Mouse (Mus musculus) neural tube, embryonic 11.5 days (tissue): ENCODE results near the gene Rbms3. TPM values are rescaled to one million over a fixed set of nuclear protein-coding genes. Genes with fewer than 3 reads are reported as not detected.

Experiments
- ATAC-seq: fragments of 200-750 bp; cut with Nextera tagmentation; 2 replicates; pipeline ENCODE4 v1.8.0; 2017; ENCODE audit warnings: moderate number of reproducible peaks, mild to moderate bottlenecking, moderate TSS enrichment, moderate library complexity; ENCODE audit not compliant: insufficient read depth, low FRiP score, low TSS enrichment
- DNase-seq: peaks from one replicate; pipeline ENCODE4 v3.0.0-alpha.2; 2015; ENCODE audit warnings: low spot score
- H3K27ac ChIP-seq: fragments of 300-500 bp; sonication (generic); 2 replicates; pipeline ENCODE4 v1.5.1; 2014; ENCODE audit warnings: low read depth, mild to moderate bottlenecking, low read length
- H3K27me3 ChIP-seq: fragments of 300-500 bp; sonication (generic); 2 replicates; pipeline ENCODE4 v1.6.1; 2014; ENCODE audit warnings: mild to moderate bottlenecking, low read length, mixed read lengths; ENCODE audit not compliant: control insufficient read depth, insufficient read depth
- H3K36me3 ChIP-seq: fragments of 300-500 bp; sonication (generic); 2 replicates; pipeline ENCODE4 v1.6.1; 2014; ENCODE audit warnings: mild to moderate bottlenecking, low read length, moderate library complexity, mixed read lengths; ENCODE audit not compliant: control insufficient read depth, insufficient read depth
- H3K4me1 ChIP-seq: fragments of 300-500 bp; sonication (generic); 2 replicates; pipeline ENCODE4 v1.6.1; 2014; ENCODE audit warnings: low read length, mixed read lengths; ENCODE audit not compliant: control insufficient read depth, insufficient read depth
- H3K4me2 ChIP-seq: fragments of 300-500 bp; sonication (generic); 2 replicates; pipeline ENCODE4 v1.6.1; 2014; ENCODE audit warnings: low read depth, mild to moderate bottlenecking, moderate library complexity
- H3K4me3 ChIP-seq: fragments of 300-500 bp; sonication (generic); 2 replicates; pipeline ENCODE4 v1.5.1; 2014; ENCODE audit warnings: low read depth, low read length
- H3K9ac ChIP-seq: fragments of 300-500 bp; sonication (generic); 2 replicates; pipeline ENCODE4 v1.6.1; 2014; ENCODE audit warnings: mild to moderate bottlenecking, low read length
- H3K9me3 ChIP-seq: fragments of 300-500 bp; sonication (generic); 2 replicates; pipeline ENCODE4 v1.6.1; 2016; ENCODE audit warnings: low read length; ENCODE audit not compliant: control insufficient read depth
- WGBS: fragments of 180-500 bp; shearing (Covaris S2); extraction: QIAGEN DNeasy Blood & Tissue Kit; methylation state at CpG from one replicate; pipeline ENCODE4 v1.1.7; 2014; 5-methylcytosine and 5-hydroxymethylcytosine counted together
- polyA plus RNA-seq: library from polyadenylated mRNA; unstranded; fragments of >200 nt; fragmentation: Nextera tagmentation; extraction: Ambion mirVana; gene quantifications from 2 replicates; pipeline ENCODE4 v1.2.1, GENCODE M21; 2014

Rbms3 gene
- polyA plus RNA-seq, 1 experiment from 2014 or later, result 60.1 TPM

GRCm38 (mm10) chr9:117154590-117154989, 475.1 kb downstream of the Rbms3 start:
- no peaks in the 10 kb centered on the region for H3K27me3 ChIP-seq
- WGBS, result 93% methylated on average over 4 of the region's 4 CpGs
- no peaks in the 10 kb centered on the region for H3K36me3 ChIP-seq

DNA sequence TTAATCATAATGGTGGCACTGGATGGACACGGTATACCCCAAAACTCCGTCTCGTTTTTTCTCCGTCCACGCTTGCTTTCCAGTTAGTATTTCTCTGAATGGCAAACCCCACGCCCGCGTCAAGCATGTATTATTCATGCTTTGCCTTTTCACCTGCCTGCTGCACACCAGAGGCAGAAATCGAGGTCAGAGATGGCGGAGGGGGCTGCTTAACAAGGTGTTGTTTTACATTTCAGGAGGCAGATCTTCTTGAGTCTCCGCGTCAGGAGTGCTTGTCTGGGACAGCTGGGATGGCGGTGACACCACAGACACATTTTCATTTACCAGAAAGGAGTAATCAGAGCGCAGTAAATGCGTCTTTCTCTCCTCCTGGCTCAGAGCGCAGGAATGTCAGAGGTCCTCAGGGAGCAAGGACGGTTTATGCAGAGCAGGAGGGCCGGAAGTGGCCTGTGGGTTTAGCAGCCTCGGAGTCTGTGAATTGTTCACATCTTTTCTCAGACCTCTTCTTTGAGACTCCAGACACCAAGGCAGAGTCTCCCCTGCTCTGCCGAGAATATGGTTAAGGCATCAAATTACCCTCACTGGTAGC, 475.9 kb downstream of the Rbms3 start:
- no peaks in the 10 kb centered on the region for H3K36me3 ChIP-seq
- 58% methylated on average over 20 of the region's 20 CpGs for WGBS
- peak; percentile 34 for DNase-seq
- no peak overlapping the region for H3K4me3 ChIP-seq
- no peak for ATAC-seq
- H3K27ac ChIP-seq, result no peak overlapping the region
- no peak overlapping the region for H3K9ac ChIP-seq
- H3K9me3 ChIP-seq, result no peaks in the 10 kb centered on the region
- no peaks in the 10 kb centered on the region; the same call in none of the 2 replicates for H3K4me1 ChIP-seq
- no peak overlapping the region for H3K4me2 ChIP-seq
- H3K27me3 ChIP-seq, result no peaks in the 10 kb centered on the region

More at GRCm38 (mm10) chr9:117154590-117154989, 475.1 kb downstream of the Rbms3 start:
- ATAC-seq (no peak), DNase-seq (no peak)
- Histone ChIP-seq H3K9ac (no peak overlapping the region), H3K9me3 (no peaks in the 10 kb centered on the region), H3K4me3 (no peak overlapping the region), H3K4me2 (no peak overlapping the region), H3K27ac (no peak overlapping the region), H3K4me1 (no peaks in the 10 kb centered on the region; the same call in none of the 2 replicates)

DNA sequence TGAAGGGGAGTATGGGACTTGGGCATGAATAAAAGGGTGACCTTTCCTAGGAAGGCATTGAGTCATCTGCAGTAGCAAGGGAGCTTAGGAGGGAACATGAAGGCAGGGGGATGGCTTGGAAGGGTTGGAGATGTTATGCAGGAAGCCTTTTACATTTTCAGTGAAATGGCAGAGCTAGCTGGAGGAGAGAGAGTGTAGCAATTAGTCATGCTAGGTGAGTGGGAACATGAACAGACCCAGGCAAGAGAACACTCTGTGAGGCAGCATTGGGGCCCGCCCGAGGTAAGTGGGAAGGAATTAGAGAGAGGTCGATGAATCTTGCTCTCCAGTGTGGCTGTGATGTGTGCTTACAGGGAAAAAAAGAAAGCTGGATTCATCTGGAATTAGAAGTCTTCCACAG, 477.8 kb downstream of the Rbms3 start:
- no peak overlapping the region for H3K9ac ChIP-seq
- H3K27me3 ChIP-seq, result no peaks in the 10 kb centered on the region
- ATAC-seq, result no peak
- no peak overlapping the region for H3K4me2 ChIP-seq
- no peaks in the 10 kb centered on the region; the same call in none of the 2 replicates for H3K4me1 ChIP-seq
- H3K36me3 ChIP-seq, result no peaks in the 10 kb centered on the region
- no peak overlapping the region for H3K4me3 ChIP-seq
- DNase-seq, result no peak
- 80% methylated on average over 3 of the region's 3 CpGs for WGBS
- H3K27ac ChIP-seq, result no peak overlapping the region
- H3K9me3 ChIP-seq, result no peaks in the 10 kb centered on the region

DNA sequence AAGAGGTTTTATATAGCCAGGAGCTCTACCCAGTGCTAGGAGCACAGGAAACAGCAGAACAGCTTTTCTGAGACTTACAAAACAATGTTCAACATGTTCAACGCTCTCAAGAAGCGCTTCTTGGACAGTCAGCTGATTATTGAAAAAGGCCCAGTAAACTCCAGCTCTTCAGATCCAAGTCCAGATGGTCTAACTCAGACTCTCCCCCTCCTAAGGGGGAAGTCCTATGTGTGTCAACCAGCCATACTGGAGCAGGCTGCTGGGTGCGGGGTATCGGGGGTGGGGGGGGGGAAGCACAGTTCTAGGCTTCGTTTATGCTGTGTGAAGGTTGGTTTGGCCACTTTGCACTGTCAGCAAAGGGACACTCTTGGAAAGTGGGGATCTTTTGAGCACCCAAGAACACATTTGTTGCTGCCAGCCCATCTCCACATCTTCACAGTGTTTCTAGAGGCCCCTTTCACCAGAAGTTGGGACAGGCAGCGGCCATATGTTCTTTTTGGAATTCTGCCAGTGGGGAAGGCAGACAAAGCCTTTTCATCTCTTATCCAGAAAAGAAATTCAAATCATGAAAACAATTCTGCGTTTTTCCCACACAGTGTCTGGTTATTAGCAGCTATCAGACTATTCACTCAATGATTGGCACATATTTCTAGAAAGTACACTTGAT, 485.5 kb downstream of the Rbms3 start:
- 90% methylated on average over 7 of the region's 7 CpGs for WGBS
- no peak overlapping the region for H3K4me3 ChIP-seq
- H3K9me3 ChIP-seq, result no peaks in the 10 kb centered on the region
- no peak overlapping the region for H3K9ac ChIP-seq
- H3K36me3 ChIP-seq, result no peaks in the 10 kb centered on the region
- H3K27ac ChIP-seq, result no peak overlapping the region
- ATAC-seq (no peak), DNase-seq (no peak)
- H3K4me1 ChIP-seq, result no peaks in the 10 kb centered on the region
- no peaks in the 10 kb centered on the region for H3K27me3 ChIP-seq
- H3K4me2 ChIP-seq, result no peak overlapping the region

DNA sequence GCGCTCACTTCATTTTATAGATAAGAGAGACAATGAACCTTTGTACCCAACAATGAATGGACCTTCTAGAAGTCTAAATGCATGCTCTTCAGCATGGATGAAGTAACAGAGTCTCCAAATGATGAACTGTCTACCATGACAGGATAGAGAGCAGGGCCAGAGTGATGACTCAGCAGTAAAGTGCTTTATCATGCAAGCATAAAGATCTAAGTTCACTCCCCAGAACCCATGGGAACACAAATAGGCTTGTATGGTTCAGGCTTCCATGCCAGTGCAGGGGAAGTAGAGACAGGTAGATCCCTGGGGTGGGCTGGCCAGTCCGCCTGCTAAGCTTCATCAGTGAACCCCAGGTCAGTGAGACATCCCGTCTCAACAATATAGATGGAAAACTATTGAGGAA, 489.7 kb downstream of the Rbms3 start:
- no peak overlapping the region for H3K4me2 ChIP-seq
- no peak overlapping the region for H3K9ac ChIP-seq
- H3K27ac ChIP-seq, result no peak overlapping the region
- no peak for DNase-seq
- no peak for ATAC-seq
- no peaks in the 10 kb centered on the region for H3K27me3 ChIP-seq
- no peaks in the 10 kb centered on the region for H3K36me3 ChIP-seq
- no peaks in the 10 kb centered on the region for H3K9me3 ChIP-seq
- H3K4me3 ChIP-seq, result no peak overlapping the region
- 92% methylated on average over 3 of the region's 3 CpGs for WGBS
- no peaks in the 10 kb centered on the region for H3K4me1 ChIP-seq

GRCm38 (mm10) chr9:117136410-117136809, 493.3 kb downstream of the Rbms3 start:
- H3K4me3 ChIP-seq, result no peak overlapping the region
- 73% methylated on average over 5 of the region's 5 CpGs for WGBS
- DNase-seq, result no peak
- no peaks in the 10 kb centered on the region for H3K27me3 ChIP-seq
- no peak overlapping the region for H3K9ac ChIP-seq
- H3K36me3 ChIP-seq, result no peaks in the 10 kb centered on the region
- no peak overlapping the region for H3K27ac ChIP-seq
- H3K4me2 ChIP-seq, result no peak overlapping the region
- H3K9me3 ChIP-seq, result no peaks in the 10 kb centered on the region
- H3K4me1 ChIP-seq, result no peaks in the 10 kb centered on the region
- no peak for ATAC-seq

GRCm38 (mm10) chr9:117134043-117134442, 495.7 kb downstream of the Rbms3 start:
- DNase-seq, result no peak
- no peak overlapping the region for H3K4me2 ChIP-seq
- 68% methylated on average over 2 of the region's 2 CpGs for whole genome bisulfite sequencing
- H3K27me3 ChIP-seq, result no peaks in the 10 kb centered on the region
- no peak overlapping the region for H3K4me3 ChIP-seq
- H3K4me1 ChIP-seq, result no peaks in the 10 kb centered on the region
- no peak for ATAC-seq
- H3K36me3 ChIP-seq, result no peaks in the 10 kb centered on the region
- no peaks in the 10 kb centered on the region for H3K9me3 ChIP-seq
- H3K9ac ChIP-seq, result no peak overlapping the region
- H3K27ac ChIP-seq, result no peak overlapping the region

DNA sequence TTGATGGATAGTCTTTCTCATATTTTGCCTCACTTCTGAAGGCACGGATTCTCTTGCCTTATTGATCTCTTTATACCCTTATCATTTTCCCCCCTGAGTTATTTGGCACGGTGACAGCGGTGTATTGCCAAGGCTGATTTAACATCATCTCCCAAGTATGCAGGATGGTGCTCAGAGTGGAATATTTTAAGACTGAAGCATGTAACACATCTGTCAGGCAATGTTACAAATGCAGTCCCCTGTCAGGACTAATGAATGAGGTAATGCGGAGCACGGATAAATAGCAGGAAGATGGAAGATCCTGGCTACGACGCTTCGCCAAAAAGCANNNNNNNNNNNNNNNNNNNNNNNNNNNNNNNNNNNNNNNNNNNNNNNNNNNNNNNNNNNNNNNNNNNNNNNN, 502.9 kb downstream of the Rbms3 start:
- ATAC-seq (no peak), DNase-seq (no peak)
- Histone ChIP-seq H3K4me1 (peaks cover 4% of the 10 kb centered on the region; the same call in 1 of the 2 replicates), H3K27ac (peak overlapping the region; percentile 35; the same call in 1 of the 2 replicates), H3K27me3 (no peaks in the 10 kb centered on the region), H3K4me2 (no peak overlapping the region), H3K9me3 (no peaks in the 10 kb centered on the region), H3K36me3 (no peaks in the 10 kb centered on the region), H3K4me3 (no peak overlapping the region), H3K9ac (no peak overlapping the region)
- WGBS, result 63% methylated on average over 8 of the region's 8 CpGs

DNA sequence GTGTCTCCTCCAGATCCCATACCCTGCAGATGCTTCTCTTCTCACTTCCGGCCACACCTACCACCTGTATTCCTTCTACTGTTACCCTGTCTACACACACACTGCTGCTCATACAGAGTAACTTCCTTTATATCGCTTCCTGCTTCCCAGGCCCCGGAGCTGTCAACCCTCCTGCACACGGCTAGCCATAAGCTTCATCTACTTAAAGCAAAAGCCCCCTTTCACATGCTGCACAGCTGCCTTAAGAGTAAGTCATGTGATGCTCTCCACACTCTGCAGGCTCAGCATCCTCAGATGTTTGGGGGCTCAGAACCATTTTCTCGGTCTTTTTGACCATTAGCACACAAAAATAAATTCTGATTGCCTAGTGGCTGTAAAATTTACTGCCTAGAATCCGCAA, 503.9 kb downstream of the Rbms3 start:
- peaks cover 4% of the 10 kb centered on the region; the same call in 1 of the 2 replicates for H3K4me1 ChIP-seq
- no peaks in the 10 kb centered on the region for H3K9me3 ChIP-seq
- H3K27ac ChIP-seq, result peak overlapping the region; percentile 1; the same call in 1 of the 2 replicates
- H3K9ac ChIP-seq, result no peak overlapping the region
- H3K27me3 ChIP-seq, result no peaks in the 10 kb centered on the region
- no peaks in the 10 kb centered on the region for H3K36me3 ChIP-seq
- 82% methylated on average over 6 of the region's 6 CpGs for WGBS
- H3K4me3 ChIP-seq, result no peak overlapping the region
- no peak for ATAC-seq
- H3K4me2 ChIP-seq, result no peak overlapping the region
- no peak for DNase-seq
